Mouse (Mus musculus): ENCODE measurements around the gene Iqcf3. TPM values are rescaled to one million over a fixed set of nuclear protein-coding genes. Genes with fewer than 3 reads are reported as not detected.
A peak's percentile ranks its signal among the peaks of the same experiment; 100 is the strongest.

The Iqcf3 gene
- polyA plus RNA-seq, 1 experiment from 2014 or later: not detected

- no peak overlapping the region for H3K4me2 ChIP-seq (ENCODE audit: low read depth)
- peaks cover 48% of the 10 kb centered on the region for H3K4me1 ChIP-seq (ENCODE audit: control insufficient read depth, insufficient read depth, low read length)
- H3K36me3 ChIP-seq (ENCODE audit: control insufficient read depth, insufficient read depth, low read length): peaks cover 19% of the 10 kb centered on the region
- H3K9ac ChIP-seq (ENCODE audit: low read length): no peak overlapping the region
- H3K9me3 ChIP-seq (ENCODE audit: control insufficient read depth, low read length): no peaks in the 10 kb centered on the region
- peaks cover 2% of the 10 kb centered on the region; the same call in 1 of the 2 replicates for H3K27me3 ChIP-seq (ENCODE audit: control insufficient read depth, insufficient read depth, low read length)
- DNase-seq (ENCODE audit: low spot score): no peak
- H3K27ac ChIP-seq (ENCODE audit: low read depth, low read length): no peak overlapping the region
- ATAC-seq (ENCODE audit: insufficient read depth, low FRiP score, low TSS enrichment): no peak
- no peak overlapping the region for H3K4me3 ChIP-seq (ENCODE audit: low read depth, low read length)
- 82% methylated on average over 15 of the region's 15 CpGs for WGBS
These were observed 101.5 kb downstream of the Iqcf3 start for GRCm38 (mm10) chr9:106459946-106460345.

DNA sequence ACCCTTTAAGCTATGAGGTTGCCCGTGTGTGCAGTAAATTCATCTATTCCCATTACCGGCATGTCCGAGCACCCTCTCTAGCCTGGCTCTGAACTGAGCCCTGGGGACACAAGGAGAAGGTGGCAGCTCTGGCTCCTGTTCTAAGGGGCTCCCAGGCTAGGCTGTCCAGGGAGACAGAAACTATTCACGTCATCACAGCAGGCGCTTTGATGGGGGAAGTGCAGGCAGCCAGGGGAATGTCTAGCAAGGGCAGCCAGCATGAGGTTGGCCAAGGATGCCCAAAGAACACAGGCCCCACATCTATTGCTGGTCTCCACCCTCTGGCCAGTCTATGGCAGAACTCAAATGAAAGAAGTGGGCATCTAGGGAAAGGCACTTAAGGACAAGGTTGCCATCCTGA lies 103.5 kb downstream of the Iqcf3 start:
- 61% methylated on average over 5 of the region's 5 CpGs for WGBS
- H3K9ac ChIP-seq (ENCODE audit: low read length): no peak overlapping the region; the same call in 1 of the 2 replicates
- H3K4me2 ChIP-seq (ENCODE audit: low read depth): peak overlapping the region; percentile 99
- peaks cover 13% of the 10 kb centered on the region for H3K36me3 ChIP-seq (ENCODE audit: control insufficient read depth, insufficient read depth, low read length)
- DNase-seq (ENCODE audit: low spot score) (no peak), ATAC-seq (ENCODE audit: insufficient read depth, low FRiP score, low TSS enrichment) (no peak)
- no peak overlapping the region; the same call in 1 of the 2 replicates for H3K27ac ChIP-seq (ENCODE audit: low read depth, low read length)
- H3K4me1 ChIP-seq (ENCODE audit: control insufficient read depth, insufficient read depth, low read length): peaks cover 36% of the 10 kb centered on the region
- H3K9me3 ChIP-seq (ENCODE audit: control insufficient read depth, low read length): no peaks in the 10 kb centered on the region
- no peak overlapping the region for H3K4me3 ChIP-seq (ENCODE audit: low read depth, low read length)
- no peaks in the 10 kb centered on the region for H3K27me3 ChIP-seq (ENCODE audit: control insufficient read depth, insufficient read depth, low read length)

GRCm38 (mm10) chr9:106457163-106457559 lies 104.3 kb downstream of the Iqcf3 start:
- Histone ChIP-seq H3K4me2 (ENCODE audit: low read depth) (peak overlapping the region; percentile 99), H3K36me3 (ENCODE audit: control insufficient read depth, insufficient read depth, low read length) (peaks cover 12% of the 10 kb centered on the region), H3K27me3 (ENCODE audit: control insufficient read depth, insufficient read depth, low read length) (no peaks in the 10 kb centered on the region), H3K4me1 (ENCODE audit: control insufficient read depth, insufficient read depth, low read length) (peaks cover 44% of the 10 kb centered on the region), H3K4me3 (ENCODE audit: low read depth, low read length) (peak overlapping the region; percentile 90), H3K27ac (ENCODE audit: low read depth, low read length) (peak overlapping the region; percentile 65), H3K9ac (ENCODE audit: low read length) (peak overlapping the region; percentile 96), H3K9me3 (ENCODE audit: control insufficient read depth, low read length) (no peaks in the 10 kb centered on the region)
- DNase-seq (ENCODE audit: low spot score) (no peak), ATAC-seq (ENCODE audit: insufficient read depth, low FRiP score, low TSS enrichment) (no peak)
- 31% methylated on average over 9 of the region's 9 CpGs for WGBS

- H3K9ac ChIP-seq (ENCODE audit: low read length): peak overlapping the region; percentile 96
- DNase-seq (ENCODE audit: low spot score) (peak; percentile 75), ATAC-seq (ENCODE audit: insufficient read depth, low FRiP score, low TSS enrichment) (peak; percentile 5; the same call in 1 of the 2 replicates)
- WGBS: 29% methylated on average over 15 of the region's 15 CpGs
- peak overlapping the region; percentile 99 for H3K4me2 ChIP-seq (ENCODE audit: low read depth)
- peaks cover 9% of the 10 kb centered on the region for H3K36me3 ChIP-seq (ENCODE audit: control insufficient read depth, insufficient read depth, low read length)
- peak overlapping the region; percentile 90 for H3K4me3 ChIP-seq (ENCODE audit: low read depth, low read length)
- H3K27me3 ChIP-seq (ENCODE audit: control insufficient read depth, insufficient read depth, low read length): no peaks in the 10 kb centered on the region
- H3K9me3 ChIP-seq (ENCODE audit: control insufficient read depth, low read length): no peaks in the 10 kb centered on the region
- H3K27ac ChIP-seq (ENCODE audit: low read depth, low read length): peak overlapping the region; percentile 65
- H3K4me1 ChIP-seq (ENCODE audit: control insufficient read depth, insufficient read depth, low read length): peaks cover 47% of the 10 kb centered on the region
These were observed 104.9 kb downstream of the Iqcf3 start for GRCm38 (mm10) chr9:106456325-106457162.

DNA sequence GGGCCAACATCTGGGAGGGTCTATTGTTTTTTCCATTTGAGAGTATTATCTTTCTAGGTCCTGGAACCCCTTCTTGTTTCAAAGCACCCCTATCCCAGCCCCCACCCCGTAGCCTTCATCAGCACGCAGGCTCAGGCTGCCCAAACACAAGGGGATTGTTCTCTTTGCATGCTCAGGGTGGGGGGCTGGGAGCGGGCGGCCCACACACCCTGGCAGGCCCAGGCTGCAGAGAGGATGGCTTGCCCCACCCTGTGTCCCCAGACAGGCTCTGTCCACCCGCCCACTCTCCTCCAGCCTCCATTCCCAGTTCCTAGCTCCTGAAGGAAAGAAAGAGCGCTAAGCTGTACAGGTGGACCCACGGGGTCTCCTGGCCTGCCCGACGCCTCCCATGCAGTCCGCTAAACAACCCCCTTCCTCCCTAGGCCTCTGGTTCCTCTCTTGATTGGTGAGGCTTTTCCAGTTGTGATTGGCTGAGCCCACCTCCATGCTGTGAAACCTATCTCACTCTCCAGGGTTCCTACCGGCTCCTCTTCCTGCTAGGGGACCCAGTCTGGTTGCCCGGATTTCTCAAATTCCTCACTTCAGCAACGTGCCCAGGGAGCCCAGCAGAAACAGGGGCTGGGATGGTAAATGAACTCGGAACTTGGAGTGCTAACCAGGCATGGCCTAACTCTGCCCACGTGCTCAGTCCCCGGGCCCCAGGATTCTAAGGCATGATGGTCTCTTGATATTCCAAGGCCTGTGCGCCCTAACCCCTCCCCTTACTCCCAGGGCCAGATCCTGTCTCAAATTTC lies 106.3 kb downstream of the Iqcf3 start:
- H3K9me3 ChIP-seq (ENCODE audit: control insufficient read depth, low read length): no peaks in the 10 kb centered on the region
- ATAC-seq (ENCODE audit: insufficient read depth, low FRiP score, low TSS enrichment): peak; percentile 4; the same call in 1 of the 2 replicates
- H3K4me1 ChIP-seq (ENCODE audit: control insufficient read depth, insufficient read depth, low read length): peaks cover 57% of the 10 kb centered on the region
- WGBS: 0% methylated on average over 16 of the region's 17 CpGs
- peak; percentile 68 for DNase-seq (ENCODE audit: low spot score)
- peak overlapping the region; percentile 99 for H3K4me2 ChIP-seq (ENCODE audit: low read depth)
- H3K27ac ChIP-seq (ENCODE audit: low read depth, low read length): peak overlapping the region; percentile 98
- H3K4me3 ChIP-seq (ENCODE audit: low read depth, low read length): peak overlapping the region; percentile 90
- H3K27me3 ChIP-seq (ENCODE audit: control insufficient read depth, insufficient read depth, low read length): no peaks in the 10 kb centered on the region
- peaks cover under 1% of the 10 kb centered on the region; the same call in 1 of the 2 replicates for H3K36me3 ChIP-seq (ENCODE audit: control insufficient read depth, insufficient read depth, low read length)
- H3K9ac ChIP-seq (ENCODE audit: low read length): peak overlapping the region; percentile 96

GRCm38 (mm10) chr9:106454071-106454761 lies 107.2 kb downstream of the Iqcf3 start:
- Histone ChIP-seq H3K9me3 (ENCODE audit: control insufficient read depth, low read length) (no peaks in the 10 kb centered on the region), H3K9ac (ENCODE audit: low read length) (peak overlapping the region; percentile 96), H3K27ac (ENCODE audit: low read depth, low read length) (peak overlapping the region; percentile 98), H3K4me1 (ENCODE audit: control insufficient read depth, insufficient read depth, low read length) (peaks cover 57% of the 10 kb centered on the region), H3K27me3 (ENCODE audit: control insufficient read depth, insufficient read depth, low read length) (no peaks in the 10 kb centered on the region), H3K4me3 (ENCODE audit: low read depth, low read length) (peak overlapping the region; percentile 90), H3K4me2 (ENCODE audit: low read depth) (peak overlapping the region; percentile 99), H3K36me3 (ENCODE audit: control insufficient read depth, insufficient read depth, low read length) (no peaks in the 10 kb centered on the region)
- under 1% methylated on average over 17 of the region's 20 CpGs for WGBS
- DNase-seq (ENCODE audit: low spot score) (peak; percentile 53), ATAC-seq (ENCODE audit: insufficient read depth, low FRiP score, low TSS enrichment) (0 out of 2 replicates have a peak, but pooled peaks have one; percentile 3)

DNA sequence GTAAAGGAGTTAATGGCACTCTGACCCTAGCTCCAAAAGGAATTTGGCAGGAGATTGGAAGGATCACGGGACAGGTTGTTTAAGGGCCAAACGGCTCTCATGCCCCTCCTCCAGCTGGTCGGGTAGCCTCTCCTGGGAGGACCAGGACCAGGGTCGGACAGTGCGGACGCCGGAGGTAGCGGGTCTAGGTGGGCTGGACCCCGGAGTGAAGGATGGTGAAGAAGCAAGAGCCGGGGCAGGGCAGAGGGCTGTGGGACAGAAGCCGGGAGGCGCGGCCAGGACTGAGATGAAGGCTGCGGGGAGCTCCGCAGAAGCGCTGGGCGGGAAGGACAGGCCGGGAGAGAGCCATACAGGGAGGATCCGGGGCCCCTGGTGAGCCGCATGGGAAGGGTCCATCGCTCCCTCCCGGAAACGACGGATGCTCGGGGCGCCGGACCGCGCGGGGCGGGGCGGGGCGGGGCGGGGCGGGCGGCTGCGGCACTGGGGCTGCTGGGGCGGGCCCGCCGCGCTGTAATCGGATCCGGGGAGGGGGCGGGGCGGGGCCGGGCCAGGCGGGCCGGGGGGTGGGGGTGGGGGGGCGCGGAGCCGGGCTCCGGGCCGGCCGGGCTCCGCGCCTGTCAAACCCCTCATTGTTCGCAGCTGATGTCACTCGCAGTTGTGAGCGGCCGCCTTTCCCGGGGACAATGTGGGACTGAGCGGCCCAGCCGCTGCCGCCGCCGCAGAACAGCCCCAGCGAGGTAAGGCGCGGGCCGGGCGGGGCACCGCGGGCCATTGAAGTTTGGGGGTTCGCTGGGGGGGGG lies 108.0 kb downstream of the Iqcf3 start, which contains the start of gene Pcbp4:
Gene Pcbp4 (plus strand): TSS at position 21 of the 800 bp plus-strand sequence.
- peak within 1 kb of the TSS; percentile 90 for H3K4me3 ChIP-seq (ENCODE audit: low read depth, low read length)
- peaks cover 56% of the 10 kb centered on the region for H3K4me1 ChIP-seq (ENCODE audit: control insufficient read depth, insufficient read depth, low read length)
- H3K27ac ChIP-seq (ENCODE audit: low read depth, low read length): peak within 1 kb of the TSS; percentile 98
- H3K4me2 ChIP-seq (ENCODE audit: low read depth): peak within 1 kb of the TSS; percentile 99
- no peaks in the 10 kb centered on the region for H3K9me3 ChIP-seq (ENCODE audit: control insufficient read depth, low read length)
- peak; percentile 81 for DNase-seq (ENCODE audit: low spot score)
- no peaks in the 10 kb centered on the region for H3K27me3 ChIP-seq (ENCODE audit: control insufficient read depth, insufficient read depth, low read length)
- WGBS: 0% methylated on average over 55 of the region's 74 CpGs
- peak within 1 kb of the TSS; percentile 96 for H3K9ac ChIP-seq (ENCODE audit: low read length)
- peak; percentile 75 for ATAC-seq (ENCODE audit: insufficient read depth, low FRiP score, low TSS enrichment)
- H3K36me3 ChIP-seq (ENCODE audit: control insufficient read depth, insufficient read depth, low read length): no peaks in the 10 kb centered on the region

All from neural tube, embryonic 11.5 days (tissue).